Comparison of ENCODE assay signal across 10 mouse cellular contexts in genomic region chr2:166776272-166776671, GRCm38 (mm10). TPM values are rescaled to one million over a fixed set of nuclear protein-coding genes. Genes with fewer than 3 reads are reported as not detected.
DNase-seq lines count a peak whose midpoint lies in the region; ATAC-seq lines count a peak whose summit lies in the region.
"Had no signal": no experiment of that assay in that cellular context is flagged by ENCODE, and none has a peak within 500 bp of the region (broad histone marks: within the 10 kb centered on the region; RNA-seq: fewer than 3 reads in every experiment).

No protein-coding gene starts in this region.

- H3K4me2 ChIP-seq in heart, embryonic 12.5 days: no peak overlapping the region
- H3K4me2 ChIP-seq: embryonic facial prominence, embryonic 15.5 days had no signal

- H3K9ac ChIP-seq in heart, embryonic 12.5 days: no peak overlapping the region
- H3K9ac ChIP-seq: embryonic facial prominence, embryonic 15.5 days had no signal

- no peaks in the 10 kb centered on the region for H3K9me3 ChIP-seq in limb, embryonic 10.5 days (replicated peaks)
- no peaks in the 10 kb centered on the region for H3K9me3 ChIP-seq in heart, embryonic 12.5 days (replicated peaks)
- H3K9me3 ChIP-seq: embryonic facial prominence, embryonic 15.5 days had no signal

- no peak overlapping the region for H3K4me3 ChIP-seq in limb, embryonic 10.5 days
- H3K4me3 ChIP-seq in heart, embryonic 12.5 days: no peak overlapping the region
- H3K4me3 ChIP-seq: embryonic facial prominence, embryonic 15.5 days had no signal

- H3K4me1 ChIP-seq in limb, embryonic 10.5 days: peaks cover 15% of the 10 kb centered on the region
- H3K4me1 ChIP-seq in heart, embryonic 12.5 days (replicated peaks): no peaks in the 10 kb centered on the region

- 17% methylated on average over 2 of the region's 2 CpGs for WGBS in limb, embryonic 10.5 days
- WGBS in heart, embryonic 12.5 days: 18% methylated on average over 2 of the region's 2 CpGs

- no peaks in the 10 kb centered on the region for H3K27me3 ChIP-seq in limb, embryonic 10.5 days (ENCODE audit: low read depth, poor library complexity, severe bottlenecking)
- no peaks in the 10 kb centered on the region for H3K27me3 ChIP-seq in splenic B cell, adult 2 months (ENCODE audit: control insufficient read depth, insufficient read depth, low read length, poor library complexity, severe bottlenecking)
- H3K27me3 ChIP-seq in heart, embryonic 12.5 days (replicated peaks): no peaks in the 10 kb centered on the region
- H3K27me3 ChIP-seq: embryonic facial prominence, embryonic 15.5 days had no signal

- H3K27ac ChIP-seq in limb, embryonic 10.5 days: no peak overlapping the region
- no peak overlapping the region for H3K27ac ChIP-seq in heart, embryonic 12.5 days (ENCODE audit: poor library complexity, severe bottlenecking)

- ATAC-seq in heart, embryonic 12.5 days (ENCODE audit: insufficient number of reproducible peaks, low FRiP score): no peak

- no peaks in the 10 kb centered on the region for H3K36me3 ChIP-seq in limb, embryonic 10.5 days
- no peaks in the 10 kb centered on the region for H3K36me3 ChIP-seq in splenic B cell, adult 2 months (ENCODE audit: control insufficient read depth, insufficient read depth, low read length, poor library complexity, severe bottlenecking)
- no peaks in the 10 kb centered on the region for H3K36me3 ChIP-seq in heart, embryonic 12.5 days
- H3K36me3 ChIP-seq: embryonic facial prominence, embryonic 15.5 days had no signal

- peak; percentile 65 to 68 for DNase-seq in layer of hippocampus, postnatal 10 days (ENCODE audit: low spot score in 2 of 2)
- DNase-seq in layer of hippocampus, adult 8-10 months (ENCODE audit: low spot score in 2 of 2): no peak
- peak; percentile 91 for DNase-seq in R1 (ENCODE audit: low read depth, low spot score)
- peak; percentile 50 for DNase-seq in limb, embryonic 10.5 days (ENCODE audit: low spot score)
- DNase-seq in splenic B cell, adult 2 months (ENCODE audit: low read depth, low spot score): peak; percentile 69
- DNase-seq in gastrocnemius, adult 8-10 months (ENCODE audit: low spot score in 2 of 2): no peak
- DNase-seq in left cerebral cortex, adult 11 months (ENCODE audit: low spot score): no peak
- DNase-seq: layer of hippocampus, adult 9-11 months had no signal

RNA-seq across cellular contexts. Expression of gene Trp53rkb, which starts 16.1 kb away (rescaled TPM):
- 1 to 10 TPM; 5.8 to 7.7 TPM for total RNA-seq in layer of hippocampus, postnatal 10 days (2021)
- 1 to 10 TPM; 4.9 to 7.6 (median 6.4) TPM for total RNA-seq in layer of hippocampus, adult 8-10 months (2022)
- 14.5 and 15.5 TPM in 2 replicates for polyA plus RNA-seq in limb, embryonic 10.5 days (2016; fragmentation: Nextera tagmentation; extraction: Ambion mirVana)
- 1 to 10 TPM; 1.4 to 2.6 (median 2.3) TPM for total RNA-seq in gastrocnemius, adult 8-10 months (2022)
- polyA plus RNA-seq in heart, embryonic 12.5 days (2016; fragmentation: Nextera tagmentation; extraction: Ambion mirVana): 5.5 and 6.1 TPM in 2 replicates

RNA-seq across cellular contexts. Expression of gene Arfgef2, which starts 29.1 kb away (rescaled TPM):
- 10 to 100 TPM; 35.9 to 39.7 TPM for total RNA-seq in layer of hippocampus, postnatal 10 days (2021)
- 10 to 100 TPM; 53.3 to 68.8 (median 61.6) TPM for total RNA-seq in layer of hippocampus, adult 8-10 months (2022)
- polyA plus RNA-seq in limb, embryonic 10.5 days (2016; fragmentation: Nextera tagmentation; extraction: Ambion mirVana): 4.4 and 5.2 TPM in 2 replicates
- total RNA-seq in gastrocnemius, adult 8-10 months (2022): 10 to 100 TPM; 24.6 to 34.7 (median 25.8) TPM
- 10.1 and 11.1 TPM in 2 replicates for polyA plus RNA-seq in heart, embryonic 12.5 days (2016; fragmentation: Nextera tagmentation; extraction: Ambion mirVana)

Comparison
In these comparisons a context has a peak if more than half of its experiments do, and no peak if none do; other contexts are left out.
1. DNase-seq: peak in layer of hippocampus, postnatal 10 days (2 of 2), R1 (single experiment), limb, embryonic 10.5 days (single experiment) and splenic B cell, adult 2 months (single experiment); none in layer of hippocampus, adult 8-10 months (0 of 2), gastrocnemius, adult 8-10 months (0 of 2) and left cerebral cortex, adult 11 months (single experiment).